Mouse (Mus musculus): Measurements from ENCODE around the gene Gm14399. TPM values are rescaled to one million over a fixed set of nuclear protein-coding genes. Genes with fewer than 3 reads are reported as not detected.
A peak's percentile ranks its signal among the peaks of the same experiment; 100 is the strongest.
"Not testable (repeated sequence)": the region's sequence is repeated elsewhere in the genome, so short reads cannot be mapped to it uniquely, and the experiment has no call there.

Gene Gm14399
- total RNA-seq (2021): 10 to 100 TPM; 13.4 to 20.9 TPM

DNA sequence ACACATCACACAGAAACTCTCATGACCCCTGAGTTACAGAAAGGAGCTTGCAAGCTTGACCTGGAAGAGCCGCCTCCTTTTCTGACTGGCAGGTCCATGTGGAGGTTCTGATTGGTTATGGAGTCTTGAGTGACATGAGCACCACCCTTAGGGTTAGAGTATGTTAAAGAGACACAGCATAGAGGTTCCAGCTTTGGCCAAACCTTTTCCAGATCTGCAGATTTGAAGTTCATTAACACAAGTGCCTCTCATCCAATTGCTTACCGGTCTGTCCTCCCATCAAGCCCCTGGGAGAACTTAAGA, at the start of gene Gm14399:
Gene Gm14399 (minus strand): TSS at position 20 of the 303 bp plus-strand sequence.
- DNase-seq (ENCODE audit: low spot score in 2 of 2); intact Hi-C loops (cut with DNase I): not testable (repeated sequence)

GRCm38 (mm10) chr2:175179008-175179407, 37.2 kb upstream of the Gm14399 start:
- intact Hi-C loops (cut with DNase I); DNase-seq (ENCODE audit: low spot score in 2 of 2): not testable (repeated sequence)

- no peak for DNase-seq (ENCODE audit: low spot score in 2 of 2)
- intact Hi-C loops (cut with DNase I): no loop called here
These were observed 34.5 kb upstream of the Gm14399 start for GRCm38 (mm10) chr2:175176312-175176711.

DNA sequence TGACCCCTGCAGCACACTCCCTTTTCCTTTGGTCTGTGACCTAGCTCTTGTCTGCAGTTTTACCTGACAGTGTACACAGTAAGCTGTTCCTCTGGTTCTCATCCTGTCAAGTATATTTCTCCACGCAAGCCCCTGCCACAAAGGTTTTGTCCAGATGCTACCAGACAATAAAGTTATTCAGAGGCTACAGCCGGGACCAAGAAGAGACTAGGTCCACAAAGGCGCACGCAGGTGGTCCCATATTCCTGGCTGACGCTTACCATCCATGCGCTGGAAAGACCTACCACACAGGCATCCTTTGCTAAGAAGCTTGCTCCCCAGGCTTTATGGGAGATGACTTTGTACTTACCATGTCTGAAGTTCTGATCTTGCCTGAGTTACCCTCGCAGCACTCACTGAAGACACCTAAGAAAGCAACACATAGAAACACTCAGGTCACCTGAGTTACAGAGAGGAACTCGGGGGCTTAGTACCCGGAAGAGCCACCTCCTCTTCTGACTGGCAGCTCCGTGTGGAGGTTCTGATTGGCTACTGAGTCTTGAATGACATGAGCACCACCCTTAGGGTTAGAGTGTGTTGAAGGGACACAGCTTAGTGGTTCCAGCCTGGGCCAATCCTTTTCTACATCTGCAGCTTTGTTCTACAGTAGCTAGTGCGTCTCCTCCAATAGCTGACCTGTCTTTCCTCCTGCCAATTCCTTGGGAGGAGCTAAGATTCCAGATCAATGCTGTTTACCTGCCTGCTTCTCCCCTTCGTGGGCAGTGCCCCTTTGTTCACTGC, 33.8 kb upstream of the Gm14399 start, which contains the start of gene Gm14443:
Gene Gm14443 (minus strand): TSS at position 471 of the 780 bp plus-strand sequence.
- intact Hi-C loops (cut with DNase I); DNase-seq (ENCODE audit: low spot score in 2 of 2): not testable (repeated sequence)

DNA sequence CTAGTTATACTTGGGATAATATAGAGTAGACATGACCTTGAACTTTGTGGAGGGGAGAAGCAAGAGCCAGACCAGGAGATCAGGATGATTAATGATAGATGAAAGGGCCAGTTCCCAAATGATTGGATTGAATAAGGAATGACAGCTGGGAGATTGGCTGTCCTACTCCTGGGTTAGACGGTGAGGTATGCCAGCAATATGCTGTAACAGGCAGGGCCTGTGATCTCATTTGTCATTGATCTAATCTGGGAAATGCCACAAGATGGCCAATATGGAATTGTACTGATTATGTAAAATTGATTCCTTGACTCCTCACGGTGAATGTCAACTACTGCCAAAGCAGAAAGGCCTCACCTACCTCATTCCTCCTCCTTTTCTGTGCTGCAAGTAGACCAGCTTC, 32.2 kb upstream of the Gm14399 start:
- intact Hi-C loops (cut with DNase I); DNase-seq (ENCODE audit: low spot score in 2 of 2): not testable (repeated sequence)

- intact Hi-C loops (cut with DNase I); DNase-seq (ENCODE audit: low spot score in 2 of 2): not testable (repeated sequence)
These were observed 31.2 kb upstream of the Gm14399 start for GRCm38 (mm10) chr2:175172906-175173595.

- intact Hi-C loops (cut with DNase I): no loop called here
- DNase-seq (ENCODE audit: low spot score in 2 of 2): no peak
These were observed 30.3 kb upstream of the Gm14399 start for GRCm38 (mm10) chr2:175172123-175172522.

DNA sequence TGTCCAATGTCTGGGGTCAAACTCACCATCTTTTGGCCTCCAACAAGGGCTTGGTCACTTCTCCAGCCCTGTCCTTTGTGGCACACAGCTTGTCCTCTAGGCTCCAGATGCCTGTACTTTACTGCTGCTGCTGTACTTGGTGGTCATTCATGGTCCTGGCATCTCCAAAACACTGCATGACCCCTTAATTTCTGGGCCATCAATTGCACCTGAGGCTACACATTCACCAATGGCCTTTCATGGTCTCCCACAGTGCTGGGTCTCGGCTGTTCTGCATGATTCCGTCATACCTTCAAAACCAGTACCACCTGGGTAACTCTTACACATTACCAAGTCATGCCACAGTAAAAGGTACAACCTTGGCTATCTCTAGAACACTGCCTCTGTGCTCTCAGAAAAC, 25.1 kb upstream of the Gm14399 start:
- DNase-seq (ENCODE audit: low spot score in 2 of 2); intact Hi-C loops (cut with DNase I): not testable (repeated sequence)

DNA sequence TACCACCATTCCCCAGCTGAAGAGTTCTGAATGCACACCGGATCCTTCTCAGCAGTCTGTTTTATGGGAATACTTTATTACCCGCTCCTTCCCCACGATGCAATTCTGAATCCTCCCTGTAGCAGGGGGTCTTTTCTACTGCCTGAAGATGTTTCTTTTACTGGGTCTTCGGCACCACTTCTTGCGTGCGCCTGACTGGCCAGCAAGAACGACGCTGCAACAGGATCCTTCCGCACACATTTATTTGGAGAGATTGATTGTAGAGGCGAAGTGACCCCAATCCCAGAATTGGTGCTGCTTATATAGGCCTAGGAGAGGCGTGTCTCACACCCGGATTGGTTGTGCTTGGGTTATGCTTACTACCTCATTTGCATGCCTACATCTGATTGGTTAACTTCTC, 23.3 kb upstream of the Gm14399 start:
- intact Hi-C loops (cut with DNase I); DNase-seq (ENCODE audit: low spot score in 2 of 2): not testable (repeated sequence)

DNA sequence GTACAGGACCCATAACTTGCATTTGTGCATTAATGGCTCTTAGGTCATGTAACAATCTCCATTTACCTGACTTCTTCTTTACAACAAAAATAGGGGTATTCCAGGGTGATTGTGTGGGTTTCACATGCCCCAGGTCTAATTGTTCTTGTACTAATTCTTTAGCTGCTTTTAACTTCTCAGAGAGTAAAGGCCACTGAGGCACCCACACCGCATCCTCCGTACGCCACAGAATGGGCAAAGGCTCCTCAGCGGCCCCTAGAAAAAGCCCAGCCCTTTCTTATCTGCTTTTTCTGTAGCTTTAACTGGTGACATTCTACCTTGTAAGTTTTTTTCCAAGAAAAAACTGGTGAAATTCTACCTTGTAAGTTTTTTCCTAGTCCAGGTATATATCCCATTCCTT, 19.6 kb upstream of the Gm14399 start:
- intact Hi-C loops (cut with DNase I); DNase-seq (ENCODE audit: low spot score in 2 of 2): not testable (repeated sequence)

DNA sequence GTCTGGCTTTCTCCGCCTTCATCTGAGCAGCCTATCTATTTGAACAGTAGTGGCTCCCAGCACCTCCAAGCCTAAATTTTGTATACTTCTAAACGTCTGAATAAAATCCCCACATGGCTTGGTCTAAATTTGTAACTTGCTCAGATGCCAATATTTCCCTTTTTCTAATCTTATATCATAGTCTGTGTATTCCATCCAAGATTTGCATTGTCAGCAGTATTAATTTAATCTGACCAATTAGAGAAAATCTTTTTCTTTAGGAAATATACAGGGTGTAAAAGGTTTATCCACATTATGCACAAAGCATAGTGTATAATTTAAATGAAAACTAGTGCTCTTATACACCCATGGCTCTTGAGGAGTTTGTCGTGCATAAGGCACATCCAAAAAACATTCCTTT, 16.8 kb upstream of the Gm14399 start:
- intact Hi-C loops (cut with DNase I): no loop called here
- no peak for DNase-seq (ENCODE audit: low spot score in 2 of 2)

GRCm38 (mm10) chr2:175156696-175157095, 14.9 kb upstream of the Gm14399 start:
- intact Hi-C loops (cut with DNase I): no loop called here
- no peak for DNase-seq (ENCODE audit: low spot score in 2 of 2)

GRCm38 (mm10) chr2:175141118-175141992, 457 bp downstream of the Gm14399 start:
- DNase-seq (ENCODE audit: low spot score in 2 of 2): peak; percentile 29 to 36
- intact Hi-C loops (cut with DNase I): not testable (repeated sequence)

DNA sequence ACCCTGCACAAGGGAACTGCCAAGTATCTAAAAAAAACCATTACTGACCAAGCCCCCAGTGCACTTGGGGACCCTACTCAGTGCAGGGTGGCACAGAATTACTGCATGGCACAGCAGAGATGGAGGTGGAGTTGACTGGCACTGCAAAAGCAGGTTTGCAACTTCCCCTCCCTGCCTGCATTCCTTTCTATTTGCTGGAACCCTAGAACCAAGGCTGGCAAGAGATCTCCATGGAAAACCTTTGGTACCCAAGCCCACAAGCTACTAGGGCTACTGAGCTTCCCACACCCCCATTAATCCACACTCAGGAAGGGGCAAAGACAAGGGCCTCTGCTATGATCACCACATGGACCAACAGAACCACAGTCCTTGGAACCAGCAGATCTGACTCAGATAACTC, 1.2 kb downstream of the Gm14399 start:
- intact Hi-C loops (cut with DNase I); DNase-seq (ENCODE audit: low spot score in 2 of 2): not testable (repeated sequence)

Other genes starting within 250 kb of the Gm14399 start
- 1 to 10 TPM; 1.3 to 1.4 TPM for gene Gm14444, start 131.8 kb downstream of the Gm14399 start, total RNA-seq (2021)
- 1 to 10 TPM; 1.1 to 1.2 TPM for gene Gm14393, start 74.2 kb downstream of the Gm14399 start, total RNA-seq (2021)
- 1 to 10 TPM; 4.9 to 6.9 TPM for gene Gm14443, start 33.9 kb upstream of the Gm14399 start, total RNA-seq (2021)
- gene Gm14391, start 64.9 kb upstream of the Gm14399 start, total RNA-seq (2021): 10 to 100 TPM; 85.0 to 92.0 TPM
- gene Gm14440, start 133.1 kb upstream of the Gm14399 start, total RNA-seq (2021): 10 to 100 TPM; 11.4 to 13.4 TPM
- gene Gm4631, start 196.2 kb upstream of the Gm14399 start, total RNA-seq (2021): 10 to 100 TPM; 51.0 to 58.2 TPM
- gene Zfp968, start 230.4 kb upstream of the Gm14399 start, total RNA-seq (2021): 1 to 10 TPM; 4.6 to 5.9 TPM

Measured in left cerebral cortex, postnatal 25 days (tissue).